Mouse (Mus musculus) liver, postnatal 0 days (tissue): ENCODE results near the gene Uaca.

ENCODE experiments used
- CTCF ChIP-seq: sonication (generic); IDR thresholded peaks from 2 replicates; pipeline ENCODE4 v1.5.1; 2016; ENCODE audit warnings: antibody characterized with exemption, low read depth
- EP300 ChIP-seq: IDR thresholded peaks from 2 replicates; pipeline ENCODE4 v1.6.1; 2016; ENCODE audit warnings: antibody characterized with exemption, low read depth, mild to moderate bottlenecking

DNA sequence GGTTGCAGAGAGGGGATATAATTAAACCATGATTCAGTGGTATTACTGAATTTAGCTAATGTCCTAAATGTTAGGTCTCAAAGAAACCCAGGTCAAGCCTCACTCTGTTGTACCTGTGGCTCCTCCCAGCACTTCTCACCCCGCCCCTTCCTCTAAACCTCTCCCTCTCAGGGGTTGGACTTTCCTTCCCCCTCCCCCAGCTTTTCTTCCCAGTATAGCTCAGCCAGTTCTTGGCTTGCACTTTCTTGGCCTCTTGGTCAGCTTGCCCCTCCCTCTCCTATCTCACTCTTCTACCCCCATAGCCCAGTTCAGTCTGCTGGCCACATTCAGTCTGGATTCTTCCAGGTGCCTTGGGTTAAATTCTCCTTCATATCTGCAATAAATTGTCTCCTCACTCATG, 7.4 kb downstream of the Uaca start:
- TF ChIP-seq CTCF, result no peak
- TF ChIP-seq EP300, result no peak
